Mouse (Mus musculus) thymus, postnatal 14 days (tissue): ENCODE results near the gene Myom3.

Source experiments
- DNase-seq: peaks from one replicate; pipeline ENCODE4 v3.0.0; 2021

The Myom3 gene

DNA sequence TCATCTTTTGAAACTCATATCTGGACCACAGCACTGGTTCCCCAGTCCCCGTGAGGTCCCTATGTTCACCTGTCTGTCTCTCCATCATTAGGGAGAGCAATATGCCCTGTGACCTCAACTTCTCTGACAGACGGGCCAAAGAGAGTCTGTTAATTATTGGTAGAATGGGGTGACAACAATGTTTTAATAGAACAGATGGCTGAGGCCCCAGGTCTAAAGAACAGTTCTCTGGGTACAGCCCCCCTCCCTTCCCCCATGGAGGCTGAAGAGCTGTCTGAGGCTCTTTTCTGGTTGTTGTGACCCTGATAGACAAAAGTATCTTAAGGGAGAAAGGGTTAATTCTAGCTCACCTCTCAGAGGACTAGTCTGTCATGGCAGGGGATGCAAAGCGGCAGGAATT is 58.9 kb downstream of the Myom3 start:
- no peak for DNase-seq

DNA sequence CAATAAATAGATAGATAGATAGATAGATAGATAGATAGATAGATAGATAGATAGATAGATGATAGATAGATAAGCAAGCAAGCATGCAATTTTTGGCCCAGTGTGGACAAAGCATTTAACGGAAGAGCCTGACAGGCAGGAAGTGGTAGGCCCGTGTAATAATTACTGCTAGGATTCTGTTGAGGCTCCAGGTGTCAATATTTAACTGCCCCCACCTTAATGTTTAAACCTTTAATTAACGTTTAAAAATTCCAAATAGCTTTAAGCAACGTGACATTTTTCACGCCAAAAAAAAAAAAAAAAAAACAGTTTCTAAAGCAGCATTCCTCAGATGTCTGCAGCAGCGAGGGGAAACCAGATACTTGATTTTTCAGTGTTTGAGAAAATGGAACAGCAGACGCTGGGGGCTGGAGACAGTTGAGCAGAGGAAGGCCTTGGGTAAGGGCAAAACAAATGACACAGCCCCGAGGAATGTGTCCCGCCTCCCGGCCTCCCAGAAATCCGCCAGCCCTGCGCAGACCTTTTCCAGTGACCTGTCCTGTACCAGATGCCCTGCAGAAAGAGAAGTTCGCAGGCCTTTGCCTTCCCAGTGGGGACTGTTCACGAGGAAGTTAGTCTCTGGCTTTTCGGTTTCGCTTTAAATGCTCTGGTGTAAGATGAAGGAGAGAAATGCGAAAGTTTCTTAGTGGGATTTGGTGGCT is 60.5 kb downstream of the Myom3 start:
- no peak for DNase-seq

DNA sequence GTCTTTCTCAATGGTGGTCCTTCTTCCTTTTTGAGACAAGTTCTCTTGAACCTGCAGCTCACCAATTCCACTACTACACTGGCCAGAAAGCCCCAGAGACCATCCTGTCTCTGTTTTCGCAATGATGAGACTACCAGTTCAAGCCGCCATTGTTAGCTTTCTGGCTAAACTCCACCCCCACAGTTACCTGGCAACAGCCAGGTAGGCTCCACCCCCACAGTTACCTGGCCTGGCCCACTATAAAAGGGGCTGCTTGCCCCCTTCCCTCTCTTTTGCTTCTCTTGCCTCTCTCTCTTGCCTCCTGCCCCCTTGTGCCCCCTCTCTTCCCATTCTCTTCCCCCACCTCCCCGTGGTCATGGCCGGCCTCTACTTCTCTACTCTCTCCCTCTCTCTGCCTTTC is 62.3 kb downstream of the Myom3 start:
- no peak for DNase-seq

DNA sequence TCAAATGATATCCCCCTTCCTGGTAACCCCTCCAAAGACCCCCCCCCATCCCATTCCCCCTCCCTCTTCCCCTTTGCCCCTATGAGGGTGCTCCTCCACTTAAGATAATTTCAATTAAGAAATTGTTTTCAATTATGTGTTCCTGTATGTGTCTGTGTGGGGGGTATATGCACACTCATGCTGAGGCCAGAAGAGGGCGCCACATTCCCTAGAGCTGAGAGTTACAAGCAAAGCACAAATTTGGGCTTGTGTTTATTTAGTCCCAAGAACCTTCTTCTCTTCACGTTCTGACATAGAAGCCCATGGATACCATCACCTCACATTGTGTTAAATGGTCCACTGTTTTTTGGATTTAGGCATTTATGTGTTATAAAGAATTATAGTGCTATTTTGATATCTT is 63.8 kb downstream of the Myom3 start:
- peak; percentile 58 for DNase-seq

DNA sequence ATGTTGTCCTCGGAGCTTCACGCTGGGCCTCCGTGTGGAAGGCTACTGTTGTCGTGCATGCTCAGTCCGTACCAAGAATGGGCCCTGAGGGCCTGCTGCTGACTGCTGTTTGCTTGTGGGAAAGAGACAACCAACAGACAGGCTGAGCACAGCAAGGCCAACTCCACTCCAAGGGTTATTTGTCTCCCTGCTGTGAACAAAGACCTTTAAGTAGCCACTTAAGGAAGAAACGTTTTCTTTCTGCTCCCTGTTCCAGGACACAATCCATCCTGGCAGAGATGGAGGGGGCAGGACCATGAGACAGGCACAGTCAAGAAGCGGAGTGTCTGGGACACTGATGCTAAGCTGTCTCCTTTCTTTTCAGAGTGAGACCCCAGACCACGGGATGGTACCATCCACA is 64.7 kb downstream of the Myom3 start:
- DNase-seq = no peak

GRCm38 (mm10) chr4:135828491-135828890 is 69.0 kb downstream of the Myom3 start:
- no peak for DNase-seq

- no peak for DNase-seq
Observed at GRCm38 (mm10) chr4:135832070-135832469, 72.6 kb downstream of the Myom3 start.

- no peak for DNase-seq
Observed at GRCm38 (mm10) chr4:135833301-135834123, 74.0 kb downstream of the Myom3 start.

DNA sequence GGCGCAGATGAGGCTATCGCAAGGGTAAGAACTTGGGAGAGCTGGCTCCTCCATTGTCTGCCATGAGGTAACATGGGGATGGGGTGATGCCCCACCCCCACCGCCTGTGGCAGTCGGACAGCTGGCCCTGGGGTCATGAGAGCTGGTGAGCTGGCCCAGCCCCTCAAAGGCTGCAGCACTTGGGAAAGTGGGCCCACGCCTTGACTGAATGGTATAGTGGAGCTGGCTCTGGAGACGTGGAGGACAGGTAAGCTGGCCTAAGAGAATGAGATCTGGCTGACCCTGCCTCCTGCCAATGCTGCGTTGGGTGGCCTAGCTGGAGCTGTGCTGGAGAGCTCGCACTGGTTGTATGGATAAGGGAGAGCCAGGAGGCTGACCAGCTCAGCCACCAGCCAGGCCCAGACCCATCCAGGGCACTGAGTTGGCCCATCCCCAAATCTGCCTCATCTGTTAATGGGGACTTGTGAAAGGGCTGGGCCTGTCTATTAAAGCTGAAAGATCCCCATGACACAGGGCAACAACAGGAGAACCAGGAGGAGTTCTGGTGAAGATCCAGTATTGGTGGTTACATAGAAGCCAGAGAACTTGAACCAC is 74.7 kb downstream of the Myom3 start:
- DNase-seq = no peak

DNA sequence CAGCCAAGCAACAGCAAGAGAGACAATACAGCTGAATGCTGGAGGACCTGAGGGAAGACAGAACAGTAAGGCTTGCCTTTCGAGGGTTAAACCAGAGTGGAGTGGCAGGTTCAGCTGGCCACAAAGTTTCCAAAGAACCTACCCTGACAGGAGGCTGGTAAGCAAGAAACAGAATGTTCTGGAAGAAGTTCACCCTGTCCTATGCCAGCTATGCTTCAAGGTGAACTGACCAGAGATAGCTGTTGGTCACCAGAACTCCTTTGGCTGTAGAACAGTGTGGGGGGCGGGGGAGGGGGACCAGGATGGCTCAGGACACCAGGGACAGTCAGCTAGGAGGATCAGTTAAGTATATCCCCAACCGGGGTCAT is 79.4 kb downstream of the Myom3 start:
- DNase-seq = no peak

DNA sequence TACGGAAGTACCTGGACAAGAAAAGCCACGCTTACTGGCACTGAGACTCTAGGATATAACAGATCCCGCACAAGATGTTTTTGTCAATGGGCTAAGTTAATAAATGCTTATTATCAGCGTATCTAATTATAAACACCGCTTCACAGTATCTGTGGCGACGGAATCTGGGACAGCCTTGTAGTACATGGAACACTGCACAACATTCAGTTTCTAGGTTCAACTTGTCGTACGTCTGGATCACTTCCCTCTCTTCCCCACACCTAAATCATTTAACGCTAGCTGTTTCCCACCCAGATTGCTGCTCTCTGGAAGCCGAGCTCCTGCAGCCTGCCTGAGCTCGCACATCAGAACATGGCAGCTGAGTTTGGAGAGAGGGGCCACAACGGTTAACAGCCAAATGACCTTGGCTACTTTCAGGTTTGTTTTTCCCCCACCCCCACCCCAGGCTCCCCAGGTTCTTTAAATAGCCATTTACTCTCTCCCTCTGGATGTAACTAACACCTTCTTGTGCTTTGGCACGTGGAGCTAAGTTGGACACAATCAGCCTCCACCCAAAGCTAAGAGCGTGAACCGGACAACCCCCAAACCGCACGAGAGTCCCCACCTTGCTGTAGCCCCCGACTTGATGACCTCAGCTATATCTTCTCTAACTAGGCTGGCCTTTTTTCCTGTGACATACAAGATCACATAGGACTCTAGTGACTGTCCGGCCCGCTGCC is 79.9 kb downstream of the Myom3 start:
- DNase-seq = no peak

DNA sequence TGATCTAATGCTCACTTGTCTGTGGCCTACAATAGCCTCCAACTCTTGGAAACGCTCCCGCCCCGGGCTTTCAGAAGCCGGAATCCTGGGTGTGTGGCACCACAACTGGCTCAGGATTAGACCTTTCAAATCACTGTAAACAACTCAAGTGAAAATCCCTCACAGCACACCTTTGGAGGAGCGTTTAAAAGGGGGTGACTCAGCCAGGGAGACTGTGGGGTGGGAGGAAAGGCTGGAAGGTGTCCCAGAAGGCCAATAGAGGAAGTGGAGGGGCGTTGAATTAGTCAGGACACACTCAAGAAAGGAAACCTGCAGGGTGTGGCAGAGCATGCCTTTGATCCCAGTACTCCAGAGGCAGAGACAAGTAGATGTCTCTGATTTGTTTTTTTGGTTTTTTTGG is 84.9 kb downstream of the Myom3 start:
- no peak for DNase-seq

DNA sequence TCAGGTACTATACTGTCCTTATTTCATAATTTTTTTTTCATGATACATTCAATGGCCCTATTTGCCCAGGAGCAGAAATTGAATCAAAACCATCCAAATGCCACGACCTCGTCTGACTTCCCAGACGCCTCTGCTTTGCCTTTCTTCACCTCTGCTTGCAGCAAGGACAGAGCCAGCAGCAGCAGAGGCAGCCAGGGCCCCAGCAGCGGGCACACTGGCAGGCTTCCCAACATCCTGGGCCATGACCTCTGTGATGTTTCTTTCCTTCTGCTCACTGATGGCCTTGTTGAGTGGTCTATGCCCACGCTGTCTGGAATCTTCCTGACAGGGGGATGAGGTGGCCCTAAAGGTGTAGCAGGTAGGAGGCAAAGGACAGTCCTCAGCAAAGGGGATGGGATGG is 88.1 kb downstream of the Myom3 start:
- no peak for DNase-seq

- peak; percentile 67 for DNase-seq
Observed at GRCm38 (mm10) chr4:135850411-135851095, 91.0 kb downstream of the Myom3 start.

GRCm38 (mm10) chr4:135851942-135852341 is 92.4 kb downstream of the Myom3 start:
- no peak for DNase-seq

DNA sequence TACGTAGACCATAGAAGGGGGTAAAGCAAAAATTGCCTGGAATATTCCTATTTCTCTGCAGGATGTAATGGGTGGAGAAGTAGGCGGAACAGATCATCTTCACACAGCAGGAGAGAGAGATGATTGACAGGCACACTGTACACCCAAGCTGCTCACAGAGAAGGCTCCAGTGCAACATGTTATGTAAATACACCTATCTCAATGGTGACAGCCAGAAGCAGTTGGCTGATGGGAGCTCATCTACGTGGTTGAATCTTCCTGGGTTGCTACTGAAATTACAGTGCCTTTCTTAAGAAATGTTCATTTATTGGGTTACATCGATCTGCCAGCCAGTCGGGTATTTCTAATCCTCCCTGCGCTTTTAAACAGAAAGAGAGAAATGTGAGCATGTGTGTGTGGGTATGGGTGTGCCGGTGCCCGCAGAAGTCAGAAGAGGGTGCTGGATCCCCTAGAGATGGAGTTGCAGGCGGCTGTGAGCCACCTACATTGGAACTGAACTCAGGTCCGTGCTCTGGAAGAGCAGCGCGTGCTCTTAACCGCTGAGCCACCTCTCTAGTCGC is 94.6 kb downstream of the Myom3 start:
- DNase-seq = no peak

DNA sequence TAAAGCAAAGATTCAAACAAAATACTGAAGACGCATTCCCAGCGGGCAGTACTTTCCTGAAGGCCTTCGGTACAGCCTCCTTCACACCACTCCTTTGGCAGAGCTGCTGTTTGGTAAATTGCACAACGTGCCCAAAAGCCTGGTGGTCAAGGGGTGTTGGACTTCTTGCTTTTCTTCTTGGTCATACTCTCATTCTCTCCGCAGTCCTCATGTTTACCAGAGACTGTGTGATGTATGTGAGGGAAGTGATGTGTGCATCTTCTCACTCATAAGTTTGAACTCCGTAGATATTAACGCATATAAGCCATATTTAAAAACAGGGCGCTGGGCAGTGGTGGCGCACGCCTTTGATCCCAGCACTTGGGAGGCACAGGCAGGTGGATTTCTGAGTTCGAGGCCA is 95.1 kb downstream of the Myom3 start:
- DNase-seq = no peak

- DNase-seq = peak; percentile 47
Observed at GRCm38 (mm10) chr4:135855080-135855479, 95.6 kb downstream of the Myom3 start.

- peak; percentile 98 for DNase-seq
Observed at GRCm38 (mm10) chr4:135855536-135856222, 96.2 kb downstream of the Myom3 start, which contains the start of gene Srsf10. Gene Srsf10, plus strand, starts transcription at chr4:135855747.

DNA sequence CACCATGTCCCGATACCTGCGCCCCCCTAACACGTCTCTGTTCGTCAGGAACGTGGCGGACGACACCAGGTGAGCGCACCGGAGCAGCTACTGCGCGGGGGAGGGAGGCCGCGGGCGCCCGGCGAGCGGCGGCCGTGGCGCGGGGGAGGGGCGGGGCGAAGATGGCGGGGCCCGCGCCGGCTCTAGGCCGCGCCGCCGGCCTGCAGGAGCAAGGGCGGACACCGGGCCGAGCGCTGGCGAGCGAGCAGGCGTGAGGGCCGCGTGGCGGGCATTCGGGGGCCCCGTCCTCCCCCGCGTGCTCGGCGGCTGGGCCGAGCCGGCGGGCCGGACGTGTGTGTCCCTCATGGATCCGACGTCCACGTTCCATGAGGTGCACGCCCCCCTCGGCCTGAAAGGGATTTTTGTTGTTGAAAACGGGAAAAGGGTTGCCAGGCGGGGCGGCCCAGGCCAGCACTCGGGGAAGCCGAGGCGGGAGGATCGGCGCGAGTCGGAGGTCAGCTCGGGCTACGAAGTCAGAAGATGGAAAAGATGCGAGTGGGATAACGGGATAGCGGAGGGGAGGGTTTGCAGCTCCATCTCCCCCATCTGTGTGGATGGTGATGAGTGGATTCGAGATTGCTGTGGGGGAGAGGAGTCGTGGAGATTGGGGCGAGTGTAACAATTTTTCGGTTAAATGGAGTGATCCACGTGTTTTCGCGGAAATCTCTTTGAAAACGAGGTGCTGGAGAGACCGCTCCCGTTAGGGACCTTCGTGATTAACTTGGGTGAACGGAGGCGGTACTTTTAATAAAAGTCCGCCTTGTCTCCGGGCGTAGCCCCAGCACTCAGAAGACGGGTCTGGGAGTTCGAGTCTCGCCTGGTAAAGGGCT is 96.9 kb downstream of the Myom3 start:
- peak; percentile 62 for DNase-seq
